Comparison of ENCODE assay signal across 15 mouse cellular contexts in genomic region chr2:71050511-71050910, GRCm38 (mm10).
"Had no signal": no experiment of that assay in that cellular context is flagged by ENCODE, and none has a peak within 500 bp of the region (broad histone marks: within the 10 kb centered on the region; RNA-seq: fewer than 3 reads in every experiment).

No protein-coding gene starts in this region.

- H3K27me3 ChIP-seq: intestine, embryonic 15.5 days; liver, embryonic 12.5 days; lung, embryonic 15.5 days; megakaryocyte, embryonic 14.5 days; midbrain, embryonic 15.5 days; neural tube, embryonic 13.5 days; stomach, embryonic 15.5 days had no signal

- H3K27ac ChIP-seq: hindbrain, embryonic 14.5 days; intestine, embryonic 15.5 days; limb, embryonic 10.5 days; liver, embryonic 12.5 days; lung, embryonic 15.5 days; macrophage; midbrain, embryonic 15.5 days; neural tube, embryonic 13.5 days; stomach, embryonic 15.5 days had no signal

- H3K4me3 ChIP-seq: intestine, embryonic 15.5 days; limb, embryonic 10.5 days; liver, embryonic 12.5 days; lung, embryonic 15.5 days; megakaryocyte, embryonic 14.5 days; midbrain, embryonic 15.5 days; neural tube, embryonic 13.5 days; stomach, embryonic 15.5 days had no signal

- H3K9me3 ChIP-seq: intestine, embryonic 15.5 days; limb, embryonic 10.5 days; liver, embryonic 12.5 days; lung, embryonic 15.5 days; megakaryocyte, embryonic 14.5 days; midbrain, embryonic 15.5 days; neural tube, embryonic 13.5 days; stomach, embryonic 15.5 days had no signal

- H3K4me2 ChIP-seq: hindbrain, embryonic 14.5 days; intestine, embryonic 15.5 days; liver, embryonic 12.5 days; lung, embryonic 15.5 days; midbrain, embryonic 11.5 days; midbrain, embryonic 15.5 days; neural tube, embryonic 13.5 days; stomach, embryonic 15.5 days had no signal

- H3K36me3 ChIP-seq: intestine, embryonic 15.5 days; limb, embryonic 10.5 days; lung, embryonic 15.5 days; midbrain, embryonic 15.5 days; neural tube, embryonic 13.5 days; stomach, embryonic 15.5 days had no signal

- ATAC-seq: intestine, embryonic 15.5 days; liver, embryonic 12.5 days; midbrain, embryonic 15.5 days had no signal

- H3K9ac ChIP-seq: hindbrain, embryonic 14.5 days; intestine, embryonic 15.5 days; liver, embryonic 12.5 days; lung, embryonic 15.5 days; midbrain, embryonic 15.5 days; neural tube, embryonic 13.5 days; stomach, embryonic 15.5 days had no signal

- DNase-seq: lung, postnatal 14 days; retina, postnatal 1 day; right cerebral cortex, postnatal 4 days; thymus, postnatal 25 days had no signal
